Mouse (Mus musculus): ENCODE measurements at regions not wholly inside any gene's neighbourhood (a gene's known extent, or its start where the extent isn't known, plus 50 kb on each side); places are given as distances from the start of the nearest gene placed in this dataset.

DNA sequence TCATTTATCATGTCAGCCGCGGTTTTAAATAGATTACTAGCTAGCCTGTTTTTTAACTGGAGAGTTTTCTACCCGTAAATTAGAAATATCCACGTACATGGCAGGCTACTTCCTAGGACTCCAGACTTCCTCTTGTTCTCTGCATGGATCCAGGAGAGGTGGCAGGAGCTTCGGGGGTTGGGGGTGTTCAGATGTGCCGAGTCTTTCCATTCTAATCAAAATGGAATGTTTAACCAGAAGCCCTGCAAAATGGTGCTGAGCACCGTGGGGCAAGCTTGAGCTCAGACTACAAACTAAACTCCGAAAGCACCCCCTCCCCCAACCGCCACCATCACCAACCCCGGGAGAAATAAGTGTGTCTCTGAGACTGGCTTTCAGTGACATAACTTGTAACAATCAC is 73.4 kb upstream of the 4930535I16Rik start:
- intact Hi-C loops (cut with DNase I): no loop called here
- DNase-seq (ENCODE audit: extremely low spot score in 1 of 2, low spot score in 2 of 2): no peak

DNA sequence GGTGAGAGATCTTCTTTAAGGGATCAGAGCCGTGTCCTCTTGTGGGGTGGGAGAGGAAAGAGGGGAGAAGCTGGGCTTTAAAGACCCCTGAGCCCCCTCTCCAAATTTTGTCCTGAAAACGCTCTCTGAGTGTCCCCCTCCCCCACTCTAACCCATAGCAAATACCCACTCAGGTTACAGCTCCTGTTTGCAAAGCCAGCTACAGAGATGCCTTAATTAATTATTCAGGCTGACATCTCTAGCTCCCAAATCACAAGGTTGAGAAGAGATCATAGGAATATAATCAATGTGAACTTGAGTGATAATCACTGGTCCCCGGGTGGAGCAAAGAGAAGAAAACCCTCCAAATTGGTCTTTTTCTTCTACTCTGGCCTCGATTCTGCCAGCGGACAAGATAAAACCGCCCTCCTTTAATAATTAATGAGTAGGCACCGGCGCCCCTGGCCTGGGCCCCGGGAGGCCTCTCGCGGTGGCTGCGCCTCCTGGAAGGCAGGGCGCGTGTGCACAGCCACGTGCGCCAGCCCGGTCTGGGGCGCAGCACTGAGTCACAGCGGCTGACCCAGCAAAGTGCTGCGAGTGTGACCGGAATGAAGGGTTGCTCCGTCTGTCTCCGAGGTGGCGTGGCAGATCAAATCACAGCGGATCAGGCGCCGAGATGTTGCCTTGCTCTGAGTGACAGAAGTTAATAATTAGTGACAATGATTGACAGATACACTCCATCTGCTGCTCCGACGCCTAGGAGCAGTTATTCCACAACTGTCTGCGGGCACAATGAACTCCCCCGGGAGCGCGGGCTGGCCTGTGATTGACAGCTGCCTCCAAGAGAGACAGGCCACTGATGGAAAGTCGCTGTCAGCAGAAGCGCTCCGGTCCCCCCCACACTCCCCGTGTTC is 72.7 kb upstream of the 4930535I16Rik start:
- intact Hi-C loops (cut with DNase I): no loop called here
- peak in 1 of 2 experiments; percentile 28 for DNase-seq (ENCODE audit: extremely low spot score in 1 of 2, low spot score in 2 of 2)

All from left cerebral cortex, postnatal 10 days (tissue).